Mouse (Mus musculus) C2C12 (cell line): ENCODE measurements around the gene Diras1. TPM values are rescaled to one million over a fixed set of nuclear protein-coding genes. Genes with fewer than 3 reads are reported as not detected.
"Not testable (repeated sequence)": the region's sequence is repeated elsewhere in the genome, so short reads cannot be mapped to it uniquely, and the experiment has no call there.

Experiments used
- H3K27me3 ChIP-seq: one replicate; pipeline ENCODE4 v1.6.1; 2011; ENCODE audit not compliant: control insufficient read depth, insufficient read depth, insufficient read length
- H3K36me3 ChIP-seq: one replicate; pipeline ENCODE4 v1.6.1; 2011; ENCODE audit not compliant: control insufficient read depth, insufficient read depth
- H3K4me3 ChIP-seq: one replicate; pipeline ENCODE4 v1.5.1; 2011; ENCODE audit warnings: mild to moderate bottlenecking, control low read depth; ENCODE audit not compliant: poor library complexity, insufficient read depth, severe bottlenecking
- H3K79me2 ChIP-seq: one replicate; pipeline ENCODE4 v1.6.1; 2011; ENCODE audit not compliant: control insufficient read depth, insufficient read depth
- H3K79me3 ChIP-seq: one replicate; pipeline ENCODE4 v1.6.1; 2011; ENCODE audit warnings: low read depth, control low read depth
- H3ac ChIP-seq: one replicate; pipeline ENCODE3; 2011; ENCODE audit warnings: low read depth; ENCODE audit not compliant: control insufficient read depth, insufficient read length
- CEBPB ChIP-seq: IDR thresholded peaks from one replicate; pipeline ENCODE4 v1.6.1; 2011; ENCODE audit warnings: low read depth, mild to moderate bottlenecking, control low read depth, moderate library complexity
- CTCF ChIP-seq: IDR thresholded peaks from one replicate; pipeline ENCODE4 v1.5.1; 2011; ENCODE audit not compliant: control insufficient read depth, insufficient read depth, insufficient read length
- FOSL1 ChIP-seq: IDR thresholded peaks from one replicate; pipeline ENCODE4 v1.8.0; 2011; ENCODE audit warnings: mild to moderate bottlenecking, low read length; ENCODE audit not compliant: poor library complexity, insufficient read depth, severe bottlenecking
- MAX ChIP-seq: IDR thresholded peaks from one replicate; pipeline ENCODE4 v1.6.1; 2011; ENCODE audit warnings: mild to moderate bottlenecking, control low read depth
- MYOD1 ChIP-seq: IDR thresholded peaks from one replicate; pipeline ENCODE4 v1.6.1; 2011; ENCODE audit warnings: low read depth; ENCODE audit not compliant: control insufficient read depth, insufficient read length
- MYOG ChIP-seq: IDR thresholded peaks from one replicate; pipeline ENCODE4 v1.6.1; 2011; ENCODE audit not compliant: control insufficient read depth, insufficient read length; ENCODE audit errors: extremely low read depth
- USF1 ChIP-seq: IDR thresholded peaks from one replicate; pipeline ENCODE4 v1.6.1; 2011; ENCODE audit warnings: low read depth, mild to moderate bottlenecking, control low read depth, moderate library complexity
- polyA plus RNA-seq: library from polyadenylated mRNA; unstranded; fragments of >200 nt; fragmentation: generic; extraction: Trizol; gene quantifications from one replicate; pipeline ENCODE4 v1.2.1, GENCODE M21; 2012; ENCODE audit warnings: missing spikeins

The Diras1 gene
- polyA plus RNA-seq, 1 experiment = 0.28 TPM

DNA sequence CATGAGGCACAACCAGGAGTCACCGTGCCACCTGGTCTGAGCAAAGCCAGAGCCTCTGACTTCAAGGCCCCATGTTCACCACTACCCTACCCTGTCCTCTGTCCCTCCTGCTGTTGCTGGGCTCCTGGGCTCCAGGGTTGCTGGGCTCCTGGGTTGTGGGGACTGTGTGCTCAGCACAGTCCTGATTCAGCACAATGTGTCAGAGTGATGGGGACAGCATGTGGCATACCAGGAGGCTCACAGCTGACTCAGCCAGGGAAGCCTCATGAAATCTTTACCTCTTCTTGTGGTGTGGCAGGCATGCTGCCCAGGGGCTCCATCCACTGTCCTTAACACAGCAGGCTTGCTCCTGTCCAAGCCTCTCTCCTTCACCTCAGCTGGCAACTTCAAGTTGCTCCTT, 33.5 kb downstream of the Diras1 start:
- TF ChIP-seq MYOD1 = peak; percentile 34
- TF ChIP-seq CTCF = no peak
- H3K27me3 ChIP-seq = no peaks in the 10 kb centered on the region
- no peak overlapping the region for H3K4me3 ChIP-seq
- H3K36me3 ChIP-seq = no peaks in the 10 kb centered on the region
- H3K79me2 ChIP-seq = no peaks in the 10 kb centered on the region
- H3ac ChIP-seq = no peak overlapping the region
- H3K79me3 ChIP-seq = no peaks in the 10 kb centered on the region

DNA sequence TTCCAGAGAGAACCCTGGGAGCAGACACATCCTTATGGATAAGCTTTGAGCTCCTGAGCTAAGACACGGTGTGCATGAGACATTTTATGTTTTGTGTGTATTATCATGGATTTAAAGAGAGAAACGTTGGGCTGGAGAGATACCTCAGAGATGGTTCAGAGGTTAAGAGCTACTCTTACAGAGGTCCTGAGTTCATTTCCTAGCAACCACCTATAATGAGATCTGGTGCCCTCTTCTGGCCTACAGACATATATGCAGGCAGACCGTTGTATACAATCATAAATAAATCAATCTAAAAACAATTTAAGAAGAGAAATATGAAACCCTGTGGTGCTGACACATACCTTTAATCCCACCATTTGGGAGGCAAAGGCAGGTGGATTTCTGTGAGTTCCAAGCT, 34.5 kb downstream of the Diras1 start:
- Histone ChIP-seq H3K79me3 (no peaks in the 10 kb centered on the region), H3K79me2 (no peaks in the 10 kb centered on the region), H3K27me3 (no peaks in the 10 kb centered on the region), H3K4me3 (no peak overlapping the region), H3ac (no peak overlapping the region), H3K36me3 (no peaks in the 10 kb centered on the region)
- TF ChIP-seq USF1 = no peak

DNA sequence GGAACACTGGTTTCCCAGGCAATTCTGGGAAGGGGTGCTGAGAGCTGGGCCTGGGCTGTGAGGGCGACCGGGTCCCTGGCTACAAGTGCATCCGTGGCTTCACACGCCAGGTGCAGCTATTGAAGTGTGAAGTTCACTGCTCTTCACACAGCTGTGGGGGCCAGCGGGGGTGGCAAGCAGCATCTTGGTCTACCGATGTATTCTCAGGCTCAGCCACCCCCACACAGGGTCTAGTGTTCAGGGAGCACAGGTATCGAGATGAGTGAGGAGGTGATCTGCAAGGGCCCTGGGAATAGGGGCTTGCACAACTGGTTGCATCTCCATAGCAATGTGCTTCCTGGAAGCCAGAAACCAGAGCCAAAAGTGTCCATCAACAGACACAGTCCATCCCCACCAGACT, 35.1 kb downstream of the Diras1 start:
- Histone ChIP-seq H3K4me3 (no peak overlapping the region), H3K27me3 (no peaks in the 10 kb centered on the region), H3K36me3 (no peaks in the 10 kb centered on the region), H3K79me2 (no peaks in the 10 kb centered on the region), H3ac (no peak overlapping the region), H3K79me3 (no peaks in the 10 kb centered on the region)
- TF ChIP-seq USF1 (no peak), FOSL1 (no peak), CEBPB (no peak), MYOD1 (no peak), MYOG (no peak), CTCF (no peak), MAX (no peak)

DNA sequence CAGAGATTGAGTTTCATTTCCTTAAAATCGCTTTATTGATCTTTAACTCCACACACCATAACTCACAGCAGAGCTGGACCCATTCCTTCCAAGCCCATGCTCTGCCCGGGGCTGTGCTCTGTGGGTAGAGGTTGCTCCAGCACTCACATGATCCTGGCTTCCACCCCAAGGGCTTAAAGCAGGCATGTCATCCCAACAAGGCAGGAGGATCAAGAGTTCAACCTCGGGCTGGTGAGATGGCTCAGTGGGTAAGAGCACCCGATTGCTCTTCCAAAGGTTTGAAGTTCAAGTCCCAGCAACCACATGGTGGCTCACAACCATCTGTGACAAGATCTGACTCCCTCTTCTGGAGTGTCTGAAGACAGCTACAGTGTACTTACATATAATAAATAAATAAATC, 35.6 kb downstream of the Diras1 start:
- not testable (repeated sequence) for H3K4me3 ChIP-seq, H3K27me3 ChIP-seq, H3K36me3 ChIP-seq, H3K79me2 ChIP-seq, H3K79me3 ChIP-seq, H3ac ChIP-seq

DNA sequence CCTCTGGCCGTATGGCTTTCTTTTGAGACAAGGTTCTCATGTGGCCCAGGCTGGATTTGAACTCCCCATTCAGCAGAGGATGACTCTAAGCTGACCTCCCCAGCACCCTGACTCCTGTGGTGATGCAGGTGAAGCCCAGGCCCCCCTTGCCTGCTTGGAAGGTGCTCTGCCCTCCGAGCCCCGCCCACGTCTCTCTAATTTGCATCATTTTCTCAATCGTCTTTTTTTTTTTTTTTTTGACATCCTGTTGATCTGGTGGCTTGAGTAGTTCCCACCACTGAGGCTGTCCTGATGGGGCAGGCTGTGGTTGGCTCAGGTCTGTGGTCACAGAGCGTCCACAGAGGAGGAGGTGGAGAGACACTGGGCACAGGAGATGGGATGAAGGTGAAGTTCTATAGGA, 36.0 kb downstream of the Diras1 start:
- Histone ChIP-seq H3K36me3 (no peaks in the 10 kb centered on the region), H3K79me2 (no peaks in the 10 kb centered on the region), H3K79me3 (no peaks in the 10 kb centered on the region), H3K4me3 (no peak overlapping the region), H3K27me3 (no peaks in the 10 kb centered on the region), H3ac (no peak overlapping the region)
- TF ChIP-seq MYOG = no peak
- TF ChIP-seq FOSL1 = no peak
- no peak for TF ChIP-seq MAX
- no peak for TF ChIP-seq USF1
- no peak for TF ChIP-seq CEBPB
- TF ChIP-seq MYOD1 = no peak
- no peak for TF ChIP-seq CTCF

DNA sequence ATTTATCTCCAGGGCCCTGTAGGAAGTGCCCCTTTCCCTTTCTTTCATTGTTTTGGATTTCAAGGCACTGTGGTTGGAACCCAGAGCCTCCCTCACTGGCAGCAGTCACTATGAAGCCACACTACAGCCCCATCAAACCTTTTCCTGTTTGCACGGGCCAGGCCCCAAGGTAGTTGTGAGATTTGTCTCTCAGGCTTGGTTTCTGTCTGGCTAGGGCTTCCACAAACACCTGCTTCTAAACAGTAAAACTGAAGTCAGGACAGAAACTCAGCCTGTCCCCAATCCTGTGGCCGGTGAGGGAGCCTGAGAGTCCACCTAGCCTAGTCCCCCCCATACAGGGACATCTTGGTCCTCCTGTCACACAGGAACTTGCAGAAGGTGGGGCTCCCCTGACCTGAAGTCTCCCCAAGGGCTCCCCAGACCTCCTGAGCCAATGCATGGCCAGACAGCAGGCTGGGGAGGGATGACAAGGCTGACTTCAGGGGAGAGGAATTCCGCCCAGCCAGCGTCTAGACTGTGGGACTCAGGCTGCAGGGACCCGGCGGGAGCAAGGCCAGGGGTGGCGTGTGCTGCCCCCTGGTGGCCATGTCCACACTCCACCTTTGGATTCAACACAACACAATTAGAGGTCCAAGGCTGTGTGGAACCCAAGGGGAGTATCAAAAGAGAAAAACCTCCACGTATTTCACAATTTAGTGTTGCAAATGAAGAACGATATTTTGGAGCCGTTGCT, 37.6 kb downstream of the Diras1 start:
- H3K4me3 ChIP-seq = no peak overlapping the region
- H3K27me3 ChIP-seq = no peaks in the 10 kb centered on the region
- H3K36me3 ChIP-seq = no peaks in the 10 kb centered on the region
- TF ChIP-seq USF1 = no peak
- TF ChIP-seq MYOD1 = no peak
- peak; percentile 96 for TF ChIP-seq CTCF
- no peak for TF ChIP-seq CEBPB
- TF ChIP-seq MYOG = no peak
- peak; percentile 37 for TF ChIP-seq MAX
- TF ChIP-seq FOSL1 = no peak
- H3K79me3 ChIP-seq = no peaks in the 10 kb centered on the region
- H3ac ChIP-seq = peak overlapping the region; percentile 34
- H3K79me2 ChIP-seq = no peaks in the 10 kb centered on the region
